Mouse (Mus musculus) heart, embryonic 11.5 days (tissue): Measurements from ENCODE around the gene Tmprss9. TPM values are rescaled to one million over a fixed set of nuclear protein-coding genes. Genes with fewer than 3 reads are reported as not detected.
A peak's percentile ranks its signal among the peaks of the same experiment; 100 is the strongest.

Source experiments
- ATAC-seq: fragments of 200-750 bp; cut with Nextera tagmentation; replicated peaks from 2 replicates; pipeline ENCODE4 v1.8.0; 2017; ENCODE audit warnings: moderate library complexity; ENCODE audit not compliant: insufficient number of reproducible peaks, low FRiP score, low TSS enrichment
- H3K27ac ChIP-seq: fragments of 300-500 bp; sonication (generic); 2 replicates; pipeline ENCODE4 v1.5.1; 2014; ENCODE audit warnings: mild to moderate bottlenecking, low read depth, low read length
- H3K27me3 ChIP-seq: fragments of 300-500 bp; sonication (generic); 2 replicates; pipeline ENCODE4 v1.6.1; 2014; ENCODE audit warnings: mild to moderate bottlenecking, low read length, mixed read lengths; ENCODE audit not compliant: control insufficient read depth, insufficient read depth
- H3K36me3 ChIP-seq: fragments of 300-500 bp; sonication (generic); 2 replicates; pipeline ENCODE4 v1.6.1; 2014; ENCODE audit warnings: mild to moderate bottlenecking, low read length, moderate library complexity, mixed read lengths; ENCODE audit not compliant: control insufficient read depth, insufficient read depth
- H3K4me1 ChIP-seq: fragments of 300-500 bp; sonication (generic); 2 replicates; pipeline ENCODE4 v1.6.1; 2014; ENCODE audit warnings: low read length; ENCODE audit not compliant: control insufficient read depth, insufficient read depth
- H3K4me2 ChIP-seq: fragments of 300-500 bp; sonication (generic); 2 replicates; pipeline ENCODE4 v1.6.1; 2014; ENCODE audit warnings: mild to moderate bottlenecking, moderate library complexity
- H3K4me3 ChIP-seq: fragments of 300-500 bp; sonication (generic); 2 replicates; pipeline ENCODE4 v1.5.1; 2014; ENCODE audit warnings: low read depth, low read length
- H3K9ac ChIP-seq: fragments of 300-500 bp; sonication (generic); 2 replicates; pipeline ENCODE4 v1.6.1; 2014; ENCODE audit warnings: mild to moderate bottlenecking, low read depth, low read length, moderate library complexity
- H3K9me3 ChIP-seq: fragments of 300-500 bp; sonication (generic); replicated peaks from 2 replicates; pipeline ENCODE4 v1.6.1; 2016; ENCODE audit warnings: low read length; ENCODE audit not compliant: control insufficient read depth
- WGBS: fragments of 180-500 bp; shearing (Covaris S2); extraction: QIAGEN DNeasy Blood & Tissue Kit; methylation state at CpG from one replicate; pipeline ENCODE4 v1.1.7; 2014; ENCODE audit not compliant: insufficient replicate concordance; 5-methylcytosine and 5-hydroxymethylcytosine counted together
- polyA plus RNA-seq: library from polyadenylated mRNA; unstranded; fragments of >200 nt; fragmentation: Nextera tagmentation; extraction: Ambion mirVana; gene quantifications from 2 replicates; pipeline ENCODE4 v1.2.1, GENCODE M21; 2014

Tmprss9 gene
- polyA plus RNA-seq, 1 experiment from 2014 or later, result not detected

GRCm38 (mm10) chr10:80848571-80848970 lies 23.1 kb upstream of the Tmprss9 start:
- Histone ChIP-seq H3K4me3 (no peak overlapping the region), H3K27ac (peak overlapping the region; percentile 10; the same call in 1 of the 2 replicates), H3K4me2 (no peak overlapping the region), H3K27me3 (peaks cover 28% of the 10 kb centered on the region), H3K9ac (no peak overlapping the region), H3K36me3 (peaks cover 13% of the 10 kb centered on the region), H3K9me3 (no peaks in the 10 kb centered on the region), H3K4me1 (peaks cover 10% of the 10 kb centered on the region)
- ATAC-seq, result no peak
- 10% methylated on average over 10 of the region's 10 CpGs for WGBS

DNA sequence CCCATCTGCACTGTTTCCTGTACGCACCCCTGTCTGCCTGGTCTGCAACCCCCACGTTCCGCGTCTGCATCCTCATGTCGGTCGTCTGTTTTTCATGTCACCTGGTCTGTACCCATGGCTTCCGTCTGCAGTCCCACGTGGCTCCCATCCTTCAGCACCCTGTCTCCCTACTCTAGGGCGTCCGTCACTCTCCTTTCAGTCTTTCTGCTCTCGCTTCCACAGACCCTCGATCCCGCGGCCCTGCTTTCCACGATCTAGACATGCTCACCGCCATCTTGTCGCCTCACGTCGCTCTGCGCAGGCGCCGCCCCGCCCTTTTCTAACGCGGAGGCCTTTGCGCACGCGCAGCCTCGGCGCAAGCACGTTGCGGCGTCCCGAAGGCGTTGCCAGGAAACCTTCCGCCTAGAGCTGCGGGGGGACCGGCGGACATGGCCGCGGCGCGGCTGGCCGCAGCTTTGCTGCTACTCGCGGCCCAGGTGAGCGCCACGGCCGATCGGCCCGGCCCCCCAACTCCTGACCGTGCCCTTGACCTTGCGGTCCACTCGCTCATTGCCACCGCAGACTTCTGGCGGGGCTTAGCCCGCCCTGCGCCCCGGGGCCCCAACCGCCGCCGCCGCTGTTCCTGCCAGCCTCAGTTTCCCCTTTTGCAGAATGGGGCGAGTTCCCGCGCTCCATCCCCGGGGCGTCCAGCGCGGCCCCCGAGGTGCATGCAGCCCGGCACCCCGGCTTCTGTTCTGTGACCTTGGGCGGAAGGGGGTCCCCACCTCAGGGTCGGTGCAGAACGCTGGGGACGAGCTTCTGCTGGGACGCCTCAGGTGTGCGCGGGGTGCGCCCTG lies 16.5 kb upstream of the Tmprss9 start, which contains the start of the genes Lsm7 and Sppl2b:
Gene Lsm7, minus strand, starts transcription at position 297 of the 836 bp plus-strand sequence.
Gene Sppl2b, plus strand, starts transcription at position 363 of the 836 bp plus-strand sequence.
- H3K9me3 ChIP-seq, result no peaks in the 10 kb centered on the region
- peak; percentile 62 for ATAC-seq
- H3K4me3 ChIP-seq, result peak within 1 kb of the TSS; percentile 96
- peaks cover 18% of the 10 kb centered on the region for H3K4me1 ChIP-seq
- peak within 1 kb of the TSS; percentile 96 for H3K9ac ChIP-seq
- H3K4me2 ChIP-seq, result peak within 1 kb of the TSS; percentile 100
- peaks cover 13% of the 10 kb centered on the region for H3K36me3 ChIP-seq
- H3K27ac ChIP-seq, result peak within 1 kb of the TSS; percentile 57
- no peaks in the 10 kb centered on the region for H3K27me3 ChIP-seq
- WGBS, result under 1% methylated on average over 81 of the region's 81 CpGs

- H3K36me3 ChIP-seq, result peaks cover 13% of the 10 kb centered on the region
- WGBS, result 22% methylated on average over 11 of the region's 11 CpGs
- H3K9ac ChIP-seq, result peak overlapping the region; percentile 96
- H3K4me2 ChIP-seq, result peak overlapping the region; percentile 100
- H3K9me3 ChIP-seq, result no peaks in the 10 kb centered on the region
- H3K27me3 ChIP-seq, result no peaks in the 10 kb centered on the region
- peak overlapping the region; percentile 57 for H3K27ac ChIP-seq
- peak overlapping the region; percentile 96 for H3K4me3 ChIP-seq
- H3K4me1 ChIP-seq, result peaks cover 18% of the 10 kb centered on the region
- no peak for ATAC-seq
These were observed 15.9 kb upstream of the Tmprss9 start for GRCm38 (mm10) chr10:80855749-80856073.

GRCm38 (mm10) chr10:80856267-80856666 lies 15.4 kb upstream of the Tmprss9 start:
- Histone ChIP-seq H3K4me1 (peaks cover 18% of the 10 kb centered on the region), H3K27ac (peak overlapping the region; percentile 57), H3K9me3 (no peaks in the 10 kb centered on the region), H3K4me3 (peak overlapping the region; percentile 96), H3K36me3 (peaks cover 11% of the 10 kb centered on the region), H3K27me3 (no peaks in the 10 kb centered on the region), H3K9ac (peak overlapping the region; percentile 96), H3K4me2 (peak overlapping the region; percentile 100)
- 62% methylated on average over 3 of the region's 3 CpGs for WGBS
- ATAC-seq, result no peak

DNA sequence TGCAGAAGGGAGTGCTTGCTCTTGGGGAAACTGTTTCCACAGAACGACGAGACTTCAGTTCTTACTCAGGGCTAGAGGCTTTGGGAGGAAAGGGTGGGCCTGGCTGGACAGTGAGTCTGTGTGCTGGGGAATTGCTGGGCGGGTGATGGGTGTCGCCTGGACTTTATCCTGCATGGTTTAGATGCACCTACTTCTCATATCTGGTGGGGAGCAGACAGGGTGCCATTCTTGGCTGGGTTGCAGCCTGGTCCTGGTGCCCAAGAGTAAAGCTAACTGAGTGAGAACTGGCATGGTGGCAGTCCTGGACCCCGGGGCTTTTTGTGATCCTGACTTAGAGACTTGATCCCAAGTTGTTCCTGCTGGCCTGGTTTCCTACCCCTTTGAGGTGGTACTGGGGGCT lies 14.7 kb upstream of the Tmprss9 start:
- Histone ChIP-seq H3K27ac (peak overlapping the region; percentile 88; the same call in 1 of the 2 replicates), H3K4me3 (peak overlapping the region; percentile 23; the same call in 1 of the 2 replicates), H3K4me2 (peak overlapping the region; percentile 100), H3K27me3 (no peaks in the 10 kb centered on the region), H3K4me1 (peaks cover 18% of the 10 kb centered on the region), H3K36me3 (peaks cover 7% of the 10 kb centered on the region), H3K9me3 (no peaks in the 10 kb centered on the region), H3K9ac (peak overlapping the region; percentile 61)
- no peak for ATAC-seq
- WGBS, result 70% methylated on average over 5 of the region's 5 CpGs

DNA sequence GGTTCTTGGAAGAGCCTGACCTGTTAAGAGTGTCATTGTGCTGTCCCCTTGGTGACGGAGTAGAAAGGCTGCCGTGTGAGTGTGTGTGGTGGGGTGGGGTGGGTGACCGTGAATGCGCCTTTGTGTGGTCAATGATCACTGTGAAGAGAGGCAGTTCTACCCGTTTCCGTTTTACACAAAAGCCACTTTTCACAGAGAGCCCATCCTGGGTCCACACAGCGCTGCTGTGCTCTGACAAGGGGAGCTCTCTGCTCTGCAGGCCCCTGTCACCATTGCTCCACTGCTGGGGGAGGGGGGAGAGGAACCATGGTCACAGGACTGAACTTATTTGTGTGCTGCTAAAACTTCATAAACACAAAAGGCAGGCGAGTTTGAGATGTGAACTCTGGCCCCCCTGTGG lies 14.3 kb upstream of the Tmprss9 start:
- Histone ChIP-seq H3K4me3 (peak overlapping the region; percentile 23; the same call in 1 of the 2 replicates), H3K36me3 (peaks cover 5% of the 10 kb centered on the region), H3K27ac (peak overlapping the region; percentile 88), H3K9ac (peak overlapping the region; percentile 61), H3K27me3 (no peaks in the 10 kb centered on the region), H3K9me3 (no peaks in the 10 kb centered on the region), H3K4me1 (peaks cover 18% of the 10 kb centered on the region), H3K4me2 (peak overlapping the region; percentile 100)
- no peak for ATAC-seq
- WGBS, result 75% methylated on average over 8 of the region's 8 CpGs

GRCm38 (mm10) chr10:80857848-80858247 lies 13.8 kb upstream of the Tmprss9 start:
- H3K4me3 ChIP-seq, result peak overlapping the region; percentile 23; the same call in 1 of the 2 replicates
- H3K4me1 ChIP-seq, result peaks cover 18% of the 10 kb centered on the region
- no peaks in the 10 kb centered on the region for H3K9me3 ChIP-seq
- peak overlapping the region; percentile 100 for H3K4me2 ChIP-seq
- peaks cover 3% of the 10 kb centered on the region; the same call in 1 of the 2 replicates for H3K36me3 ChIP-seq
- 65% methylated on average over 3 of the region's 3 CpGs for WGBS
- peak overlapping the region; percentile 88 for H3K27ac ChIP-seq
- H3K27me3 ChIP-seq, result no peaks in the 10 kb centered on the region
- peak overlapping the region; percentile 61; the same call in 1 of the 2 replicates for H3K9ac ChIP-seq
- ATAC-seq, result peak; percentile 52; the same call in 1 of the 2 replicates

DNA sequence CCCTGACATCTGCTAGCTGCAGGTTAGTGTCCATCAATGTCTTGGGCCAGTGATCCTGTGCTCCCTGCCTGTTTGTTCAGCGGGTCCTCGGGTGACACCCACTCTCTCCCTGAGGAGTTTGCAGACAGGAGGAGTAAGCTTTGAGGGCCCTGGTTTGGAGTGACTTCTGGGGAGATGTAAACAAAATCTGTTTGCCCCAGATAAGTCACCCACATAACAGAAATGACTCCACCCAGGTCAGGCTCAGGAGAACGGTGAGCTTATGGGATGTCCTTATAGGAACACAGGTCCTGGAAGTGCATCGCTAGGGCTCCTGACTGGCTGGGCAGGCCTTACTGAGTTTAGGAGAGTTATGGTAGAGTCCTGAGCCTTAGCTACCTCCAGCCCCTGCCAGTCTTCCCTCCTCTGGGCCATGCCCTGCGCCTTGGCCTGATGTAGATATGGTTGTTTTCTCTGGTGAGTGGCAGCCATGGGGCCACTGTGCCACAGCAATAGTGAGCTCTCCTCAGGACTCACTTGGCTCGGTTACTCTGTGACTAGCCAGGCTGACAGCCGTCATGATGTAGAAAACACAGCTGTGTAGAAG lies 13.2 kb upstream of the Tmprss9 start:
- WGBS, result 68% methylated on average over 7 of the region's 7 CpGs
- H3K4me3 ChIP-seq, result peak overlapping the region; percentile 23; the same call in 1 of the 2 replicates
- ATAC-seq, result peak; percentile 60
- H3K4me2 ChIP-seq, result peak overlapping the region; percentile 100
- H3K36me3 ChIP-seq, result peaks cover 7% of the 10 kb centered on the region
- no peaks in the 10 kb centered on the region for H3K27me3 ChIP-seq
- H3K27ac ChIP-seq, result peak overlapping the region; percentile 88
- peak overlapping the region; percentile 49 for H3K9ac ChIP-seq
- no peaks in the 10 kb centered on the region for H3K9me3 ChIP-seq
- H3K4me1 ChIP-seq, result peaks cover 18% of the 10 kb centered on the region
